Comparison of ENCODE assay signal across 12 mouse cellular contexts in genomic region chr11:18944972-18945625, GRCm38 (mm10).
A peak's percentile ranks its signal among the peaks of the same experiment; 100 is the strongest.
DNase-seq lines count a peak whose midpoint lies in the region; ATAC-seq and TF ChIP-seq lines count a peak whose summit lies in the region.
"Had no signal": no experiment of that assay in that cellular context is flagged by ENCODE, and none has a peak within 500 bp of the region (broad histone marks: within the 10 kb centered on the region; RNA-seq: fewer than 3 reads in every experiment).

No protein-coding gene starts in this region.

- peak overlapping the region; percentile 85 for H3K27ac ChIP-seq in heart, postnatal 0 days (ENCODE audit: low read depth)
- H3K27ac ChIP-seq in neural tube, embryonic 15.5 days (replicated peaks) = peak overlapping the region; percentile 42

- intact Hi-C loops in heart, postnatal 10 days (cut with DNase I) = loop anchor here (5.0 kb wide), 1 partner anchor 48 kb away; no protein-coding TSS in a partner anchor
- intact Hi-C loops in gastrocnemius, postnatal 36 days (cut with DNase I) = no loop called here

- ATAC-seq in heart, postnatal 0 days (ENCODE audit: insufficient read depth, low read depth) = no peak
- ATAC-seq in neural tube, embryonic 15.5 days (ENCODE audit: low FRiP score) = 0 out of 2 replicates have a peak, but pooled peaks have one; percentile 22
- ATAC-seq: activated CD4-positive, CD25-positive, alpha-beta regulatory T cell, adult 4 months had no signal

- H3K9ac ChIP-seq in heart, postnatal 0 days (replicated peaks; ENCODE audit: low read depth, low read length) = no peak overlapping the region
- no peak overlapping the region for H3K9ac ChIP-seq in neural tube, embryonic 15.5 days (replicated peaks)

- no peak for TF ChIP-seq CTCF in heart, postnatal 0 days (IDR thresholded peaks at IDR 0.05; ENCODE audit: low read depth)
- no peak for TF ChIP-seq CTCF in brain, embryonic 14.5 days (IDR thresholded peaks at IDR 0.05; ENCODE audit: borderline replicate concordance, extremely low read depth, insufficient read depth, insufficient read length)

- WGBS in heart, postnatal 0 days = 58% methylated on average over 14 of the region's 14 CpGs
- WGBS in neural tube, embryonic 15.5 days = 37% methylated on average over 14 of the region's 14 CpGs

- no peak overlapping the region for H3K4me2 ChIP-seq in heart, postnatal 0 days (ENCODE audit: low read depth, low read length)
- H3K4me2 ChIP-seq in neural tube, embryonic 15.5 days = peak overlapping the region; percentile 9

- TF ChIP-seq EP300 in heart, postnatal 0 days (IDR thresholded peaks at IDR 0.05; ENCODE audit: low read depth) = no peak

- DNase-seq in heart, postnatal 0 days (ENCODE audit: low spot score) = no peak
- DNase-seq in heart, postnatal 10 days = no peak
- peak; percentile 67 for DNase-seq in brain, embryonic 14.5 days (ENCODE audit: low read depth)
- DNase-seq in forelimb bud, embryonic 11.5 days (ENCODE audit: low read depth, low spot score) = peak; percentile 42
- DNase-seq in urinary bladder, postnatal 10 days (ENCODE audit: low spot score) = no peak
- no peak for DNase-seq in gastrocnemius, postnatal 36 days
- DNase-seq: gastrocnemius, postnatal 10 days; kidney, adult 8-10 months; lung, postnatal 14 days had no signal

- H3K36me3 ChIP-seq in heart, postnatal 0 days (replicated peaks; ENCODE audit: control insufficient read depth, insufficient read depth, low read length) = no peaks in the 10 kb centered on the region
- no peaks in the 10 kb centered on the region for H3K36me3 ChIP-seq in neural tube, embryonic 15.5 days

- TF ChIP-seq POLR2A in brain, embryonic 14.5 days (IDR thresholded peaks at IDR 0.05; ENCODE audit: borderline replicate concordance, extremely low read depth, insufficient read depth, insufficient read length, poor library complexity, severe bottlenecking) = no peak

- H3K4me1 ChIP-seq in heart, postnatal 0 days (ENCODE audit: control insufficient read depth, insufficient read depth) = peaks cover 51% of the 10 kb centered on the region
- H3K4me1 ChIP-seq in neural tube, embryonic 15.5 days = peaks cover 56% of the 10 kb centered on the region

- no peaks in the 10 kb centered on the region for H3K27me3 ChIP-seq in heart, postnatal 0 days (ENCODE audit: control insufficient read depth, insufficient read depth, low read length)
- no peaks in the 10 kb centered on the region for H3K27me3 ChIP-seq in neural tube, embryonic 15.5 days (replicated peaks)

- H3K4me3 ChIP-seq in heart, postnatal 0 days (ENCODE audit: low read depth, low read length) = no peak overlapping the region
- no peak overlapping the region for H3K4me3 ChIP-seq in neural tube, embryonic 15.5 days (replicated peaks)
- H3K4me3 ChIP-seq: erythroblast, embryonic 14.5 days had no signal

- H3K9me3 ChIP-seq in heart, postnatal 0 days (replicated peaks; ENCODE audit: control insufficient read depth, low read length) = no peaks in the 10 kb centered on the region
- no peaks in the 10 kb centered on the region for H3K9me3 ChIP-seq in neural tube, embryonic 15.5 days (replicated peaks)

Comparison
In these comparisons a context has a peak if more than half of its experiments do, and no peak if none do; other contexts are left out.
1. DNase-seq: peak in brain, embryonic 14.5 days (single experiment) and forelimb bud, embryonic 11.5 days (single experiment); none in heart, postnatal 0 days (single experiment), heart, postnatal 10 days (0 of 2), urinary bladder, postnatal 10 days (single experiment) and gastrocnemius, postnatal 36 days (0 of 2).